Mouse (Mus musculus) embryo, embryonic 11.5 days (tissue): ENCODE results near the gene Tmem82.
A peak's percentile ranks its signal among the peaks of the same experiment; 100 is the strongest.

Experiments used
- DNase-seq: peaks from one replicate; pipeline ENCODE4 v3.0.0-alpha.2; 2012; ENCODE audit warnings: low read depth, low spot score

The Tmem82 gene

GRCm38 (mm10) chr4:141618565-141619243, at the start of gene Tmem82:
Gene Tmem82 (minus strand): TSS chr4:141618633.
- DNase-seq, result no peak

- no peak for DNase-seq
Observed at GRCm38 (mm10) chr4:141664799-141665198, 46.4 kb upstream of the Tmem82 start, which contains the start of gene Plekhm2. Gene Plekhm2 (minus strand): TSS chr4:141664899.

GRCm38 (mm10) chr4:141664011-141664745, 45.7 kb upstream of the Tmem82 start:
- peak; percentile 32 for DNase-seq

GRCm38 (mm10) chr4:141663122-141663931, 44.9 kb upstream of the Tmem82 start:
- no peak for DNase-seq

GRCm38 (mm10) chr4:141660884-141661283, 42.5 kb upstream of the Tmem82 start:
- no peak for DNase-seq

GRCm38 (mm10) chr4:141659739-141660138, 41.3 kb upstream of the Tmem82 start:
- DNase-seq, result no peak

- no peak for DNase-seq
Observed at GRCm38 (mm10) chr4:141658846-141659484, 40.5 kb upstream of the Tmem82 start.

GRCm38 (mm10) chr4:141656932-141657331, 38.5 kb upstream of the Tmem82 start:
- DNase-seq, result no peak

GRCm38 (mm10) chr4:141655908-141656608, 37.6 kb upstream of the Tmem82 start:
- no peak for DNase-seq

- DNase-seq, result no peak
Observed at GRCm38 (mm10) chr4:141654509-141654908, 36.1 kb upstream of the Tmem82 start.

- DNase-seq, result no peak
Observed at GRCm38 (mm10) chr4:141653813-141654212, 35.4 kb upstream of the Tmem82 start.

GRCm38 (mm10) chr4:141653044-141653443, 34.6 kb upstream of the Tmem82 start:
- DNase-seq, result no peak

- no peak for DNase-seq
Observed at GRCm38 (mm10) chr4:141651944-141652343, 33.5 kb upstream of the Tmem82 start.

GRCm38 (mm10) chr4:141651286-141651685, 32.9 kb upstream of the Tmem82 start:
- DNase-seq, result no peak

- DNase-seq, result no peak
Observed at GRCm38 (mm10) chr4:141649244-141649643, 30.8 kb upstream of the Tmem82 start.

- no peak for DNase-seq
Observed at GRCm38 (mm10) chr4:141648262-141648661, 29.8 kb upstream of the Tmem82 start.

GRCm38 (mm10) chr4:141647187-141647586, 28.8 kb upstream of the Tmem82 start:
- no peak for DNase-seq

GRCm38 (mm10) chr4:141645988-141646387, 27.6 kb upstream of the Tmem82 start:
- no peak for DNase-seq

- no peak for DNase-seq
Observed at GRCm38 (mm10) chr4:141643118-141643855, 24.9 kb upstream of the Tmem82 start.
